Mouse (Mus musculus) Muller cell, postnatal 12 days (primary cell): ENCODE measurements around the gene Mast1.

ENCODE experiments used
- DNase-seq: peaks from one replicate; pipeline ENCODE4 v3.0.0-alpha.2; 2015; ENCODE audit errors: inconsistent ontology term

The Mast1 gene

DNA sequence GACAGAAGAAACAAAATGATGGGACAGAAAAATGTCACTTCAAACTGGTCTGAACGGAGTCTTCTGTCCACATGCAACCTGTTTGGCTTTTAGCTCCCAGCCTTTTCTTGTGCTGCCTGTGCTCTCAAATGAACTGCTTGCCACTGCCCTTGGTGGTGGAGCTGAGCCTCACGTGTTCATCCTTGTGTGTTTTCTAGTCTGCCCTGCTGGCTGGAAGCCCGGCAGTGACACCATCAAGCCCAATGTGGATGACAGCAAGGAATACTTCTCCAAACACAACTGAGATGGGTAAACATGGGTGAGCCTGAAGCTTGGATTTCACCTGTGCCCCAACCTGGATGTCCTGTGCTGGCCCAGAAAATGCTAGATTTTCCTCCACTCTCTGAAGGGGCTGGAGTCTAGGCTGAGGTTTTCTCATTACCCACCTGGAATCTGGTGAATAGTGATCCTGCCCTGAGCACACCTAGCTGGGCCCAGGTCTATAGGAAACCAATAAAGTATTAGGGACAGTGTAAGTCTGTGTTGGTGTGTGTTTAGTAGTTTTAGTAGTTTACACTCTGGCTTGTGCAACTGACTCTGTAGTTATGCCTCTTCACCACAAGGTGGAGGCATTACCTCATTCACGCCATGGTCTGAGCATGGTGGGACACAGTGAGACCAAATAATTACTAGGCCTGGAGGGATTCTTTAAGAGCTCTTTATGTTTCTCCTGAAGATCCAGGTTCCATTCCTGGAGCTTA lies 36.8 kb upstream of the Mast1 start:
- DNase-seq, result peak; percentile 67

DNA sequence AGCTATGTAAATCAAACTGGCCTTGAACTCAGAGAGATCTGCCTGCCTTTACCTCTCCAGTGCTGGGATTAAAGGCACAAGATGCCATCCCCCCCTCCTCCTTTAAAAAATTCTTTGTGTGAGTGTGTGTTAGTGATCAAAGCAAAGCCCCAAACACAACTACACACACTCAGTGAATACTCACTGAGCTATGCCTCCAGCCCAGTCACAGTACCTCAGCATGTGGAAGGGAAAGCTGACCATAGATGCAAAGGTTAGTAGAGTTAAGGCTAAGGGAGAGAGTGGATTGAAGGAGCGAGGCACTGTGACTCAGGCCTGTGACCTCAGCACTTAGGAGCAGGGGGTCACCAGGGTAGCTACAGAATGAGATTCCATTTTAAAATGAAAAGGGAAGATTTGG lies 35.9 kb upstream of the Mast1 start:
- no peak for DNase-seq

DNA sequence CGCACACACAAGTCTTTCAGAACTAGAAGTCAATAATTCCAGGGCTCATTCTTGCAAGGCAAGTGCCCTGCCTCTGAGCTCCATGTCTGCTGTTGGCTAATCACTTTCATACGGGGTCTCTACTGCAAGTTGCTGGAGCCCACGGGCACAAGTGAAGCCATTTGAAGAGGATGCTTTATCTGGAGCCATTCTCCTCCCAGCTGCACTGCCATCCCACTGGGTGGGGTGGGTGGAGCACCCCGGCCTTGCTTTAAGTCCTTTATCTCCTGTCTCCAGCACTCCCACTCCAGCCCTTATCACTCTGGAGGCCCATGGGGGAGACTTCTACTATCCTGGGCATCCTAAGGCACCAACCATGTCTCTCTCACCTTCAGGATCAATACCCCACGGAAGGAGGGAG lies 33.8 kb upstream of the Mast1 start:
- no peak for DNase-seq

DNA sequence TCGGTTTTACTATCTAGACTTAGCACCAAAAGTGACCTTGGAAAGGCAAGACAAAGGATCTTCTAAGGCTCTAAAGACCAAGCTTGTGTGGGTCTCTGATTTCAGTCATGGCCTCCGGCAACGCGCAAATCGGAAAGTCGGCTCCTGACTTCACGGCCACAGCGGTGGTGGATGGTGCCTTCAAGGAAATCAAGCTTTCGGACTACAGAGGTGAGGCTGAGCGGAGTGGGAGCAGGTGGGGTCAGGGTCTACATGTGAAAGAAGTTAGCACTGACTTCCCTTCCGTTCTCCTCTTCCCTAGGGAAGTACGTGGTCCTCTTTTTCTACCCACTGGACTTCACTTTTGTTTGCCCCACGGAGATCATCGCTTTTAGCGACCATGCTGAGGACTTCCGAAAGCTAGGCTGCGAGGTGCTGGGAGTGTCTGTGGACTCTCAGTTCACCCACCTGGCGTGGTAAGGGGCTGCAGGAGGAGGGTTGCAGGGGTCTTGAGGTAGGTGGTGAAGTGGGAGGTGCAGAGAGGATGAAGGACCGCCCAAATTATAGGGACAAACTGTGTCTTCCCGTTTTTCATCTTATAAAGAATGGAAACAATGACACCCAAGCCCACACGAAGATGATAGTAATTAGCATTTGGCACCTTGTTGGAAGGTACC lies 33.1 kb upstream of the Mast1 start:
- no peak for DNase-seq

DNA sequence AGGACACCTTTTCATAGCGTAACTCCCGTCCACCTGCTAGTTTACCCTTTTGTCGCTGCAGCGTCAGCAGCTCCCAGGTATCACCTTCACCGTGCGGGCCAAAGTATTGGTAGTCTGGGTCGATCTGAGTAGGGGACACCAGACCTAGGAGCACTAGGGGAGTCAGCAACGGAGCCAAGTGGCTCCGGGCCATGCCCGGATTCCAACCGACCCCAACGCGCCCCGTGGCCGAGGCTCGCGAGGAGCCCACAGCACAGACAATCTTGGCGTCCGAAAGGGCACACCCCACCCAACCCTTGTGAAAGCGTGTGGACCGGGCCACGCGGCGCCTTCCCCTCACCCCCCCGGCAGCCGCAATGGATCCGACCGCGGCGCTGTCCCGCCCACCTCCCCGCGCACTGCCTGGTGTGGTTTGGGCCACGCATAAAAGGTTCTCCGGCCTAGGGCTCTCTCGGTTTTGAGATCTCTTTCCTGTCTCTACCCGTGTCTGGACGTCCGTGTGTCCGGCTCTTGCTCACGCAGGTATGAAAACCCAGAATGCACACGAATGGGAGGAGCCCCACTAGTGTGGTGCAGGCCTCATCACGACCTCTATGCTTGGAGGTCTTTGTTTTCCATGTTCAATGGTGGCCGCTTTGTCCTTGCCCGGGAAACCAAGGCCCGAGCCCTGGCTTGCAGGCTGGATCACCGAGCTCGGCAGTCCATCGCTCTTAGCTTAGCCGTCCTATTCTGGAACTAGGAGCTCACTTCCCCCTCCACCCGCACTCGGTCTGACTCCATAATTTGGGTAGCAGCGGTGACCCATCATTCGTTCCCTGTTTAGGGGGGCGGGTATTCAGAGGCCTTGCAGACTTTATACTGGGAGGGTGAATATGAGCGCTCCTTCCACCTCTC lies 32.3 kb upstream of the Mast1 start, which contains the start of the genes Gm49661, Prdx2 and Rnaseh2a:
Gene Gm49661, minus strand, starts transcription at position 193 of the 894 bp plus-strand sequence.
Gene Prdx2, plus strand, starts transcription at position 347 of the 894 bp plus-strand sequence.
Gene Rnaseh2a, minus strand, starts transcription at position 527 of the 894 bp plus-strand sequence.
- peak; percentile 85 for DNase-seq

DNA sequence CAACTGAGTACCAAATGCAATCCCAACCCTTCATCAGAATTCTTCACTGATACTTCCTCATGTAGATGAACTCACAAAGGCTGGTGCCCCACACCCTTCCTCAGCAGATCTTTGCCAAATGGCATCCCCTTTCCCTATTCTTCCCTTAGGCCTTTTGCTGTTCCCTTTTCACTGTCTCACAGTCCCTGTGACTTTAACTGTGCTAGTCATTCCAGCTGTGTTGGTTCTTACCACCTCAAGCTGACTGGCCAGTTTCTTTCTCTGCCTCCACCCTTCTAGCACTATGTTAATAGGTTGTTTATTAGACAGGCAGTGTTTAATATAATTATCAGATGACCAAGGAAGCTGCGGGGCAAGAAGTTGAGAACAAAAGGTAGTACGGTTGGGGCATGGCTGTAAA lies 31.5 kb upstream of the Mast1 start:
- no peak for DNase-seq

DNA sequence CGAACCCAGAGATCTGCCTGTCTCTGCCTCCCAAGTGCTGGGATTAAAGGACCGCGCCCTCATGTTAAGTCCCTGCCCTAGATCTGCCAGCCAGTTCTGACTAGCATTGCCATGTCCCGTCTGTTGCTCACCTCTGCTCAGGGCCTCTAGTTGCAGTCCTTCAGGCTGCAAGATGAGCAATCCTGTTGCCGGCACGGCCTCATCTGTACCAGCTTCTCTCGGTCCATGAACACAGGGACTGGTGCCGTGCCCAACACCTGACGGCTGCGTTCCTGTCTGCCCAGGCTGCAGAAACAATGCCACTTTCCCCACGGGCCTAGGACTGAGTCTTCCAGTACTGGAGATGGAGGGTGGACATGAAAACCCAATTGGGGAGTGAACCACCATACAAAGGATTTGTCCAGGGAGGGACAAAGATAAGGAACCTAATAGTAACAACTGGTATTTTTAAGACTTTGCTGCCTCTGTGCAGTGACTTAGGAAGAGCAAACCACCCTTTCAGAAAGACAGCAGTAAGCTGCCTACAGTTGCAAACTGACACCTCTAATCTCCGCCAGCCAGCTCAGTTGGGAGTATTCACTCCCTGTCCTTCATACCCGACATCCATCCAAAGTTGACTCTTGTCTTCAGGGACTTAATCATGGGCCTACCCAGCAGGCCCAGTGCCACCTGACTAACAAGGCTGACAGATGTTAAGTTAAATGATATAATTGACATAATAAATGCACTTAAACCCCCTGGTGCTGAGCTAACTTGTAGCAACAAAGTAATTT lies 30.6 kb upstream of the Mast1 start:
- DNase-seq, result no peak

DNA sequence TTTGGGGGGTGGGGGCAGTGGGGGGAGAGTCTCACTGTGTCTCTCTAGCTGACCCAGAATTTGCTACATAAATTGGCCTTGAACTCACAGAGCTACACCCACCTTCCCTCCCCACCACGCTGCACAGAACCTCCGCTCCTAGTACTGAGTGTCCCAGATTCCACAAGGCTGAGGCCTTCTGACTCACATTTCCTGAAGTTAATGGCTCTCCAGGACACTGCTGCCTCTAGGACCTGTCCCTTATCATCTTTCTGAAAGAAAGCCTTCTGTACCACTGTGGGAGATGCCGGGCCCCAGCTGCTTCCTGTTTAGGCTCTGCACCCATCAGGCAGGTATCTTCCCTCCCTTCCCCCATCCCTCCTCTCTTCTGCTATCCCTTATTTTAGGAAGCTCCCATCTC lies 29.4 kb upstream of the Mast1 start:
- DNase-seq, result peak; percentile 45

DNA sequence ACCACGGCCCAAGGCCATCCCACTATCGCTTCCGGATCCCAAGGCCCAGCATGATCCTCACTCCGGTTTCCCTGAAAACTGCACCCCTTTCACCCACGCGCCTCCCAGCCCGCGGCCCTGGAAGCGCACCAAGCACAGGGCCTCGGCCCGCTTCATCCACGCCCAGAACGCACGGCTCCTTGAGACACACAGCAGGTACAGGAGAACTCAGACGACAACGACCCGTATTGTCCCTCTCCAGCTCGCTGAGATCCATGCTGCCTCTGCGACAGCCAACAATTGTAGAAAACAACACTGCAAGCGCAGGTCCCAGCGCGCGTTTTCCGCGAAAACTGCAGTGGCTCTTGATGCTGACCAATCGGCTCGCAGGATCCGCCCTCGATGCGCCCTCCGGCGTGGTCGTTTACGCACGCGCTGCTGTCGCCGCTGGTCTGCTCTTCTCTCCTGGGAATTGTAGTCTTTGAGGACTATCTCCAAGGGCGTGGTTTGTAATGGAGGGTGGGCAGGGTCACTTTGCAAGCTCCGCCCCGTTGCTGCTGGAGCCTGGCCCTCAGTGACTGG lies 28.7 kb upstream of the Mast1 start:
- peak; percentile 95 for DNase-seq

DNA sequence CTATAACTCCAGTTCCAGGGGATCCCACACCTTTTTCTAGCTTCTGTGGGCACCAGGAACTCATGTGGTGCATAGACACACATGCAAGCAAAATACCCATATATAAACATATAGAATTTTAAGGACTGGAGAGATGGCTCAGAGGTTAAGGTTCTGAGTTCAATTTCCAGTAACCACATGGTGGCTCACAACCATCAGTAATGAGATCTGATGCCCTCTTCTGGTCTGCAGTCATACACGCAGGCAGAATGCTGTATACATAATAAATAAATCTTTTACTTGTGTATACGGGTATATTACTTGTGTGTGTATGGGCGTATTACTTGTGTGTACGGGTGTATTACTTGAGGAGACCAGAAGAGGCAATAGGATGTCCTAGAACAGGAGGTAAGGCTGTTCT lies 26.8 kb upstream of the Mast1 start:
- no peak for DNase-seq

DNA sequence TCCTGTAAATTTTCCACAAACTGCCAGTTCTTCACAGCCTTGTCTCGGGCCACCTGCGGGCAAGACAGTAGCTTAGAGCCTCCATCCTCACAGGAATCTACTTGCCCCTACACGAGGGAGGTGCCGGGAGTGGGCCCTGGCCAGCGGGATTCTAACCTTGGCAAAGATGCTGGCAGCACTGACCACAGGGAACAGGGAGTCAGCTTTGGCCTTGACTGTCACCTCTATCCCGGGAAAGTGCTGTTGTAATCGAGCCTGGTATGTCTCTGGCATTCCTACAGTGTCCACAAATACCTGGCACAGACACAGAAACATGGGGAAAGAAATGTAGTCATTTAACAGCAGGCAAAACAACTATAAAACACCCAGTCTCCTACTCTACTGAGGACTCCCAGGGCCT lies 22.7 kb upstream of the Mast1 start:
- DNase-seq, result no peak

DNA sequence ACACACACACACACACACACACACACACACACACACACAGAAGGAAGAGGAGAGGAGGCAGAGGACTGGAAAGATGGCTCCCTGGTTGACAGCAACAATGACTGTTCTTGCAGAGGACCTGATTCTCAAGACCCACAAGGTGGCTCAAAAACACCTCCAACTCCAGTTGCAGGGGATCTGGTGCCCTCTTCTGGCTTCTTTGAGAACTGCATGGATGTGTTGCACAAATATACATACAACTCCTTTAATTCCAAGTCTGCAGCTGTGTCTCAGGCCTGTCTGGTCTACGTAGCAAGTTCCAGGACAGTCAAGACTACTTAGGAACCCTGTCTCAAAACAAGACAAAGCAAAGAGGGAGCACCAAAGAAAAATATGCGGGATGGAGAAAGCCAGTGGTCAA lies 19.6 kb upstream of the Mast1 start:
- DNase-seq, result peak; percentile 64

DNA sequence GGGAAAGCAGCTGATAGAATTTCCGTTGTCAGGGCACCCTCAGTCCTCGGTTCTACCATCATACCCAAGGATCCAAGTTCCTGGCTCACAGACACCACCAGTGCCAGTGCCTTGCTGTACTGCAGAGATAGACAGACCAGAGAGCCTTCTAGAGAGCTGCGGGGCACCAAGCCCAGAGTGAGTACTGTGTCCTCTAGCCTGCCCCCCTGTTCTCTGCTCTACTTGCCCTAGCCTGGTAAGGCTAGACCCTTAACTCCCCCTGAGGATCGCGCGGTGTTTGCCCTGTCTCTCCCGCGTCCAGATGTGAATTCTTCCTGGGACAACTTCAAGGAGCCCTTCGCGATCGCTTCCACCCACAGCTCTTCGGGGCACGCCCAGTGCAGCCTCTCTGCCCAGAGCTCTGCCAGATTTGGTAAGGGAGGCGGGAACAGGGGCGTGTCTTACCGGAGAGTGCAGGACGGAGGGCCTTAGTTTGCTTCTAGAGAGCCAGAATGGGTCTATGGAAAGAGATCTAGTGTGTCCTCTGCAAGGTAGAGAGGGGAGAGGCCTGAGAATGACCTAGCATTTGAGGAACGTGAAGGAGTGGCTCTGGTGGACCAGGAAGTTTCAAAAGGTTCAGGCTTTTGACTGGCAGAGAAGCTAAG lies 15.6 kb upstream of the Mast1 start:
- no peak for DNase-seq

DNA sequence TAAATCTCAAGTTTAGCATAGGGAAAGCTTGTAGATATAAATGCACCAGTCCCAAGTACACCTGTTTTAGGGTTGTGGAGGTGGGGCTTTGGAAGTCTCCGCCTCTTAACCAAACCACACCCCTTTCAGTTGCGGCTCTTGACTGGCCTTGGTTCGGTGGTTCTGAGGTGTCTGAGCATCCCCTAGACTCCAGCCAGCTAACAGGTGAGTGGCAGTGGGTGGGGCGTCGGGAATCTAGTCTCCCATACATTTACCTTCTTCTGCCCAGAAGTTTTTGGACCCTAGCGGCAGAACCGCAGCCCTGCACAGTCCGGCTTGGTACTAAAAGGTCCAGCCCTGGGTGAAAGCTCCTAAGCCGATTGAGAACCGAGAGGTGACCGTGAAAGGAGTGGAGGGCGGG lies 12.6 kb upstream of the Mast1 start:
- no peak for DNase-seq

DNA sequence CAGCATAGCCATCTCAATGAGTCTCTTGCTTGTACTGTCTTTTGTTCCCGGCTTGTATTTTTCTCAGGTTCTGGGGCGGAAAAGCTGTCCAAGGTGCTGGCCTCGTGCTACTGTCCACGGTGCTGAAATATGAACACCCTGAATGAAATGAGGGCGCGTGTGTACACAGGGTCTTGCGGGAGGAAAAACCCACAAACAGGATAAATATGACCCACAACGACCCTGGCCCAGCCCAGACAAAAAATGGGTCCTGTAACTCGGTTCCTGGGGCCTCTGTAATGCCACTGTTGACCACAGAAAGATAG lies 10.0 kb upstream of the Mast1 start:
- peak; percentile 52 for DNase-seq

DNA sequence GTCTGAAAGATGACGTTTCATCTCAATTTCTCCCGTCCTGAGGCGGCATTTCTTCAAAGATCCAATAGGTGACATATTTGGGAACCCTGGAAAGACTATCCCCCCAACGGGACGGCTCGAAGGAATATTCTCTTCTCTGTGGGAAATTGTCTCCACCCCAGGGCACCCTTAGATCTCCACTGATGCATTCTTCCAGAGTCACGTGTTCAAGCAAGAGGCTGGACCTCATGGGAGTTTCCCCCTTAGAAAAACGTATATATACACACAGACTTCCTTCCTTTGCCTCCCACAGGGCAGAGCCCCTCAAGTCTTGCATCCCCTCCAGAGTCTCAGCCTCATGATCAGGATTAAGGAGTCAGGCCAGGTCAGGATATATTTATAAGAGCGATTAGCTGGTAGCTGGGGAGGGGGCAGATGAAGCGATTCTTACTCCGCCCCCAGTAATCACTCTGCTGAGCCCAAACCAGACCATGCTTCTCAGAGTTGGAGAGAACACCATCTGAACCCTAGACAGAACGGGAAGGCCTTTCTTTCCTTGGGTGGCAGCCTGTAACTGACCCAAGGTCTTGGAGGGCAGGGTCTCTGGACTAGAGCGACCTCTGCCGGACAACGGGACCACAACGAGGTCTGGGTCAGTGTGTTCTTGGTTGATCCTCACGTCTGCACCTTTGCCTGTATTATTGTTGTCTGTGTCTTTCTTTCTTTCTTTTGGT lies 9.5 kb upstream of the Mast1 start, which contains the start of gene Rtbdn:
Gene Rtbdn, plus strand, starts transcription at position 464 of the 713 bp plus-strand sequence.
- DNase-seq, result no peak

DNA sequence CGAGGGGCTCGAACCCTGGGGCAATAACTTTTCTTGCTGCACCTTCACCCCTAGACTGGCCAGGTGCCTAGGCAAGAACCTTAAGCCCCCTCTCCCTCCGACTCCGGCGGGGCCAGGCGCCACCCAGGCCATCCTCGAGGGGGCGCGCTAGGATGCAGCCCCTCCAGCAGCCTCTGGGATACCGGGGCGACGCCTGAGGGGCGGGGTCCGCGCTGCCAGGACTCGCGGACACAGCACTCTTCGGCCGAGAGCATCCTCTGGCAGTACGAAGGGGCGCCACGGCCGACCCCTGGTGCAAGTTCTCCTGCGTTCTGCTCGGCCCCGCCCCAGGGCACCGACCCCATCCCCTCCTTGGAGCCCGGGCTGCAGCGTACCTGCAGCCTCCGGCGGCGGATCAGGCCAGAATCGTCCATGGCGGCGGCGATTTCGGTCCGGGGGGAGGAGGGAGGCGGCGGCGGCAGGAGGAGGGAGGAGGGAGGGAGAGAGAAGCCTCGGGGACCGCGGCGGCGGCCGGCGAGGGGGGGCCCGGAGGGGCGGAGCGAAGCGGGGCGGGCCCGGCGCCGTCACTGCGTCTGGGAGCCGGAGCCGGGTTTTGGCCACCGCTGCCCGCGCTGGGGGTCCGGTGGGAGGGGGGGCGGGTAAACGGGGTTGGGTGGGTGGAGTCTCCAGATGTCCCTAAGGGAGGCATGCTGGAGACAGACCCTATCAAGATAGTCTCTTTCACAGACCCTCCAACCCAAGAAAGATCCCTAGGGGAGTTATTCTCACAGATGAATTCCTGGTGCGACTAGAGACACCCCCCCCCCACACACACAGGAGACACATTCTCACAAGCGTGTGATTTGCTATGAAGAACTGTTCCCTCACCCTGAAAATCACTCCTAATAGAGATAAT lies 8.7 kb upstream of the Mast1 start:
- no peak for DNase-seq

DNA sequence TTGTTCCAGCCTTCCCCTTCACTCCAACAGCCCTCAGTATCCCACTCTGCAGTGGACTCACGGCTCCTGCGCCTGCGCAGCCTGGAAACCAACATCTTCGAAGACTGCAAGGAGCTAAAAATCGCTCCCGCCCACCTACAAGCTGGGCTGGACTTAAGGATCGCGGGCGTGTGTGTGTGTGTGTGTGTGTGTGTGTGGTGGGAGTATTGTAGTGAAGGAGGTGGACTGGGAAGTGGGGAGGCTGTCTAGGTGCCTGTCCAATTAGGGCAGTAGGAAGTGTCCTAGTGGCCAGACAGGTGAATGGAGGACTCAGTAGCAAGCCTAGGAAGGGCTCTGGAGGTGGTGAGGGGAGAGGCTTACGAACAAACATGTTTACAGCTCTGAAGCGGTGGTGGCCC lies 8.1 kb upstream of the Mast1 start:
- DNase-seq, result no peak
